Mouse (Mus musculus): ENCODE results near the gene Olfr571. TPM values are rescaled to one million over a fixed set of nuclear protein-coding genes. Genes with fewer than 3 reads are reported as not detected.

Olfr571 gene
- total and polyA plus RNA-seq, 3 experiments = 0.11 to 0.15 TPM; not detected in 1

- Histone ChIP-seq H3K4me3 (ENCODE audit: low read depth, low read length) (no peak overlapping the region), H3K36me3 (replicated peaks) (no peaks in the 10 kb centered on the region), H3K9me3 (replicated peaks) (no peaks in the 10 kb centered on the region), H3K4me1 (ENCODE audit: insufficient read depth, low read depth, low read length) (no peaks in the 10 kb centered on the region), H3K27me3 (ENCODE audit: insufficient read depth, low read length) (no peaks in the 10 kb centered on the region)
- ATAC-seq (ENCODE audit: extremely low read depth, insufficient number of reproducible peaks, low FRiP score, poor library complexity, severe bottlenecking) (no peak), DNase-seq (ENCODE audit: low spot score) (no peak)
- TF ChIP-seq GATA1 (IDR thresholded peaks at IDR 0.05; ENCODE audit: borderline replicate concordance, low read length) (no peak), GATA2 (IDR thresholded peaks at IDR 0.05; ENCODE audit: borderline replicate concordance, low read depth, low read length) (no peak), TAL1 (conservative IDR thresholded peaks at IDR 0.05; ENCODE audit: low read depth, low read length) (no peak), POLR2AphosphoS5 (IDR thresholded peaks at IDR 0.05; ENCODE audit: insufficient replicate concordance, low read depth, low read length) (no peak), CTCF (IDR thresholded peaks at IDR 0.05; ENCODE audit: low read depth, low read length) (no peak)
Measured at GRCm38 (mm10) chr7:102915261-102915660, 2.1 kb downstream of the Olfr571 start.

GRCm38 (mm10) chr7:102890782-102891181, 26.6 kb downstream of the Olfr571 start, which contains the start of gene Olfr569:
TSS of gene Olfr569 (minus strand) at chr7:102890882.
- H3K9me3 ChIP-seq (replicated peaks) = no peaks in the 10 kb centered on the region
- TF ChIP-seq CTCF (IDR thresholded peaks at IDR 0.05; ENCODE audit: low read depth, low read length) (no peak), POLR2AphosphoS5 (IDR thresholded peaks at IDR 0.05; ENCODE audit: insufficient replicate concordance, low read depth, low read length) (no peak), GATA2 (IDR thresholded peaks at IDR 0.05; ENCODE audit: borderline replicate concordance, low read depth, low read length) (no peak), TAL1 (conservative IDR thresholded peaks at IDR 0.05; ENCODE audit: low read depth, low read length) (no peak), GATA1 (IDR thresholded peaks at IDR 0.05; ENCODE audit: borderline replicate concordance, low read length) (no peak)
- H3K36me3 ChIP-seq (replicated peaks) = no peaks in the 10 kb centered on the region
- H3K4me3 ChIP-seq (ENCODE audit: low read depth, low read length) = no peak within 1 kb of the TSS
- DNase-seq (ENCODE audit: low spot score) = no peak
- ATAC-seq (ENCODE audit: extremely low read depth, insufficient number of reproducible peaks, low FRiP score, poor library complexity, severe bottlenecking) = no peak
- 0 out of 2 replicates have a peak, but pooled peaks cover 4% of the 10 kb centered on the region for H3K27me3 ChIP-seq (ENCODE audit: insufficient read depth, low read length)
- H3K4me1 ChIP-seq (ENCODE audit: insufficient read depth, low read depth, low read length) = no peaks in the 10 kb centered on the region

- DNase-seq (ENCODE audit: low spot score) = no peak
- H3K27me3 ChIP-seq (ENCODE audit: insufficient read depth, low read length) = no peaks in the 10 kb centered on the region
- no peak for ATAC-seq (ENCODE audit: extremely low read depth, insufficient number of reproducible peaks, low FRiP score, poor library complexity, severe bottlenecking)
- no peak within 1 kb of the TSS for H3K4me3 ChIP-seq (ENCODE audit: low read depth, low read length)
- H3K36me3 ChIP-seq (replicated peaks) = no peaks in the 10 kb centered on the region
- H3K9me3 ChIP-seq (replicated peaks) = no peaks in the 10 kb centered on the region
- H3K4me1 ChIP-seq (ENCODE audit: insufficient read depth, low read depth, low read length) = no peaks in the 10 kb centered on the region
- TF ChIP-seq CTCF (IDR thresholded peaks at IDR 0.05; ENCODE audit: low read depth, low read length) (no peak), GATA2 (IDR thresholded peaks at IDR 0.05; ENCODE audit: borderline replicate concordance, low read depth, low read length) (no peak), GATA1 (IDR thresholded peaks at IDR 0.05; ENCODE audit: borderline replicate concordance, low read length) (no peak), TAL1 (conservative IDR thresholded peaks at IDR 0.05; ENCODE audit: low read depth, low read length) (no peak), POLR2AphosphoS5 (IDR thresholded peaks at IDR 0.05; ENCODE audit: insufficient replicate concordance, low read depth, low read length) (no peak)
Measured at GRCm38 (mm10) chr7:102876822-102877221, 40.5 kb downstream of the Olfr571 start, which contains the start of gene Olfr568. TSS of gene Olfr568 (plus strand) at chr7:102877122.

- H3K27me3 ChIP-seq (ENCODE audit: insufficient read depth, low read length) = no peaks in the 10 kb centered on the region
- no peaks in the 10 kb centered on the region for H3K36me3 ChIP-seq (replicated peaks)
- no peaks in the 10 kb centered on the region for H3K9me3 ChIP-seq (replicated peaks)
- DNase-seq (ENCODE audit: low spot score) (no peak), ATAC-seq (ENCODE audit: extremely low read depth, insufficient number of reproducible peaks, low FRiP score, poor library complexity, severe bottlenecking) (no peak)
- H3K4me3 ChIP-seq (ENCODE audit: low read depth, low read length) = no peak within 1 kb of the TSS
- no peaks in the 10 kb centered on the region for H3K4me1 ChIP-seq (ENCODE audit: insufficient read depth, low read depth, low read length)
- TF ChIP-seq TAL1 (conservative IDR thresholded peaks at IDR 0.05; ENCODE audit: low read depth, low read length) = no peak
- TF ChIP-seq CTCF (IDR thresholded peaks at IDR 0.05; ENCODE audit: low read depth, low read length) = no peak
- TF ChIP-seq POLR2AphosphoS5 (IDR thresholded peaks at IDR 0.05; ENCODE audit: insufficient replicate concordance, low read depth, low read length) = no peak
- TF ChIP-seq GATA1 (IDR thresholded peaks at IDR 0.05; ENCODE audit: borderline replicate concordance, low read length) = no peak
- no peak for TF ChIP-seq GATA2 (IDR thresholded peaks at IDR 0.05; ENCODE audit: borderline replicate concordance, low read depth, low read length)
Measured at GRCm38 (mm10) chr7:102858665-102859064, 58.7 kb downstream of the Olfr571 start, which contains the start of gene Olfr566. TSS of gene Olfr566 (minus strand) at chr7:102858765.

GRCm38 (mm10) chr7:102855807-102856206, 61.5 kb downstream of the Olfr571 start:
- ATAC-seq (ENCODE audit: extremely low read depth, insufficient number of reproducible peaks, low FRiP score, poor library complexity, severe bottlenecking) = no peak
- Histone ChIP-seq H3K4me3 (ENCODE audit: low read depth, low read length) (no peak overlapping the region), H3K4me1 (ENCODE audit: insufficient read depth, low read depth, low read length) (no peaks in the 10 kb centered on the region), H3K27me3 (ENCODE audit: insufficient read depth, low read length) (no peaks in the 10 kb centered on the region), H3K36me3 (replicated peaks) (no peaks in the 10 kb centered on the region), H3K9me3 (replicated peaks) (no peaks in the 10 kb centered on the region)
- no peak for DNase-seq (ENCODE audit: low spot score)
- TF ChIP-seq POLR2AphosphoS5 (IDR thresholded peaks at IDR 0.05; ENCODE audit: insufficient replicate concordance, low read depth, low read length) = no peak
- TF ChIP-seq TAL1 (conservative IDR thresholded peaks at IDR 0.05; ENCODE audit: low read depth, low read length) = no peak
- no peak for TF ChIP-seq CTCF (IDR thresholded peaks at IDR 0.05; ENCODE audit: low read depth, low read length)
- no peak for TF ChIP-seq GATA2 (IDR thresholded peaks at IDR 0.05; ENCODE audit: borderline replicate concordance, low read depth, low read length)
- TF ChIP-seq GATA1 (IDR thresholded peaks at IDR 0.05; ENCODE audit: borderline replicate concordance, low read length) = no peak

Other genes with a start within 250 kb of the Olfr571 start
Only the 20 nearest of the 27 such genes appear.
- gene Olfr559, start 190.0 kb downstream of the Olfr571 start, total RNA-seq (2014; fragmentation: Nextera tagmentation) = not detected in 2 replicates
- not detected in 2 replicates for gene Olfr559, start 190.0 kb downstream of the Olfr571 start, total RNA-seq (2017)
- not detected in 2 replicates for gene Olfr559, start 190.0 kb downstream of the Olfr571 start, polyA plus RNA-seq (2012)
- not detected in 2 replicates for gene Olfr560, start 158.2 kb downstream of the Olfr571 start, total RNA-seq (2014; fragmentation: Nextera tagmentation)
- 0.12 and 0.38 TPM in 2 replicates for gene Olfr560, start 158.2 kb downstream of the Olfr571 start, total RNA-seq (2017)
- not detected in 2 replicates for gene Olfr560, start 158.2 kb downstream of the Olfr571 start, polyA plus RNA-seq (2012)
- gene Olfr78, start 158.1 kb downstream of the Olfr571 start, total RNA-seq (2014; fragmentation: Nextera tagmentation) = not detected in 2 replicates
- 0.11 and 0.23 TPM in 2 replicates for gene Olfr78, start 158.1 kb downstream of the Olfr571 start, total RNA-seq (2017)
- gene Olfr78, start 158.1 kb downstream of the Olfr571 start, polyA plus RNA-seq (2012) = not detected in 2 replicates
- gene Olfr561, start 146.3 kb downstream of the Olfr571 start, total RNA-seq (2014; fragmentation: Nextera tagmentation) = not detected in 2 replicates
- gene Olfr561, start 146.3 kb downstream of the Olfr571 start, total RNA-seq (2017) = 0.22 TPM in 1 of 2 replicates, not detected in the other
- gene Olfr561, start 146.3 kb downstream of the Olfr571 start, polyA plus RNA-seq (2012) = not detected in 2 replicates
- gene Olfr564, start 114.1 kb downstream of the Olfr571 start, total RNA-seq (2014; fragmentation: Nextera tagmentation) = not detected in 2 replicates
- not detected in 2 replicates for gene Olfr564, start 114.1 kb downstream of the Olfr571 start, total RNA-seq (2017)
- gene Olfr564, start 114.1 kb downstream of the Olfr571 start, polyA plus RNA-seq (2012) = not detected in 2 replicates
- not detected in 2 replicates for gene Olfr566, start 58.8 kb downstream of the Olfr571 start, total RNA-seq (2014; fragmentation: Nextera tagmentation)
- 0.06 and 0.16 TPM in 2 replicates for gene Olfr566, start 58.8 kb downstream of the Olfr571 start, total RNA-seq (2017)
- gene Olfr566, start 58.8 kb downstream of the Olfr571 start, polyA plus RNA-seq (2012) = not detected in 2 replicates
- not detected in 2 replicates for gene Olfr568, start 40.4 kb downstream of the Olfr571 start, total RNA-seq (2014; fragmentation: Nextera tagmentation)
- not detected in 2 replicates for gene Olfr568, start 40.4 kb downstream of the Olfr571 start, total RNA-seq (2017)
- not detected in 2 replicates for gene Olfr568, start 40.4 kb downstream of the Olfr571 start, polyA plus RNA-seq (2012)
- gene Olfr569, start 26.7 kb downstream of the Olfr571 start, total RNA-seq (2014; fragmentation: Nextera tagmentation) = not detected in 2 replicates
- 0.06 and 0.16 TPM in 2 replicates for gene Olfr569, start 26.7 kb downstream of the Olfr571 start, total RNA-seq (2017)
- not detected in 2 replicates for gene Olfr569, start 26.7 kb downstream of the Olfr571 start, polyA plus RNA-seq (2012)
- not detected in 2 replicates for gene Olfr570, start 23.0 kb downstream of the Olfr571 start, total RNA-seq (2014; fragmentation: Nextera tagmentation)
- gene Olfr570, start 23.0 kb downstream of the Olfr571 start, total RNA-seq (2017) = not detected in 2 replicates
- not detected in 2 replicates for gene Olfr570, start 23.0 kb downstream of the Olfr571 start, polyA plus RNA-seq (2012)
- gene Olfr572, start 6.9 kb upstream of the Olfr571 start, total RNA-seq (2014; fragmentation: Nextera tagmentation) = not detected in 2 replicates
- gene Olfr572, start 6.9 kb upstream of the Olfr571 start, total RNA-seq (2017) = 0.22 TPM in 1 of 2 replicates, not detected in the other
- gene Olfr572, start 6.9 kb upstream of the Olfr571 start, polyA plus RNA-seq (2012) = not detected in 2 replicates
- gene Olfr573-ps1, start 25.0 kb upstream of the Olfr571 start, total RNA-seq (2014; fragmentation: Nextera tagmentation) = not detected in 2 replicates
- gene Olfr573-ps1, start 25.0 kb upstream of the Olfr571 start, total RNA-seq (2017) = not detected in 2 replicates
- not detected in 2 replicates for gene Olfr573-ps1, start 25.0 kb upstream of the Olfr571 start, polyA plus RNA-seq (2012)
- not detected in 2 replicates for gene Olfr574, start 30.9 kb upstream of the Olfr571 start, total RNA-seq (2014; fragmentation: Nextera tagmentation)
- gene Olfr574, start 30.9 kb upstream of the Olfr571 start, total RNA-seq (2017) = 0.17 TPM in 1 of 2 replicates, not detected in the other
- gene Olfr574, start 30.9 kb upstream of the Olfr571 start, polyA plus RNA-seq (2012) = not detected in 2 replicates
- not detected in 2 replicates for gene Olfr575, start 41.2 kb upstream of the Olfr571 start, total RNA-seq (2014; fragmentation: Nextera tagmentation)
- 0.11 TPM in 1 of 2 replicates, not detected in the other for gene Olfr575, start 41.2 kb upstream of the Olfr571 start, total RNA-seq (2017)
- not detected in 2 replicates for gene Olfr575, start 41.2 kb upstream of the Olfr571 start, polyA plus RNA-seq (2012)
- gene Olfr576, start 45.1 kb upstream of the Olfr571 start, total RNA-seq (2014; fragmentation: Nextera tagmentation) = not detected in 2 replicates
- gene Olfr576, start 45.1 kb upstream of the Olfr571 start, total RNA-seq (2017) = 0.06 TPM in 1 of 2 replicates, not detected in the other
- gene Olfr576, start 45.1 kb upstream of the Olfr571 start, polyA plus RNA-seq (2012) = not detected in 2 replicates
- gene Olfr577, start 58.4 kb upstream of the Olfr571 start, total RNA-seq (2014; fragmentation: Nextera tagmentation) = not detected in 2 replicates
- gene Olfr577, start 58.4 kb upstream of the Olfr571 start, total RNA-seq (2017) = 0.05 TPM in 1 of 2 replicates, not detected in the other
- not detected in 2 replicates for gene Olfr577, start 58.4 kb upstream of the Olfr571 start, polyA plus RNA-seq (2012)
- gene Olfr578, start 71.8 kb upstream of the Olfr571 start, total RNA-seq (2014; fragmentation: Nextera tagmentation) = not detected in 2 replicates
- gene Olfr578, start 71.8 kb upstream of the Olfr571 start, total RNA-seq (2017) = 0.05 TPM in 1 of 2 replicates, not detected in the other
- not detected in 2 replicates for gene Olfr578, start 71.8 kb upstream of the Olfr571 start, polyA plus RNA-seq (2012)
- not detected in 2 replicates for gene Olfr582, start 120.5 kb upstream of the Olfr571 start, total RNA-seq (2014; fragmentation: Nextera tagmentation)
- gene Olfr582, start 120.5 kb upstream of the Olfr571 start, total RNA-seq (2017) = 0.16 TPM in 1 of 2 replicates, not detected in the other
- gene Olfr582, start 120.5 kb upstream of the Olfr571 start, polyA plus RNA-seq (2012) = not detected in 2 replicates
- not detected in 2 replicates for gene Olfr583, start 133.8 kb upstream of the Olfr571 start, total RNA-seq (2014; fragmentation: Nextera tagmentation)
- 0.11 and 0.29 TPM in 2 replicates for gene Olfr583, start 133.8 kb upstream of the Olfr571 start, total RNA-seq (2017)
- gene Olfr583, start 133.8 kb upstream of the Olfr571 start, polyA plus RNA-seq (2012) = not detected in 2 replicates
- not detected in 2 replicates for gene Olfr584, start 164.3 kb upstream of the Olfr571 start, total RNA-seq (2014; fragmentation: Nextera tagmentation)
- gene Olfr584, start 164.3 kb upstream of the Olfr571 start, total RNA-seq (2017) = 0.06 and 0.16 TPM in 2 replicates
- gene Olfr584, start 164.3 kb upstream of the Olfr571 start, polyA plus RNA-seq (2012) = not detected in 2 replicates
- gene Olfr585, start 180.2 kb upstream of the Olfr571 start, total RNA-seq (2014; fragmentation: Nextera tagmentation) = not detected in 2 replicates
- gene Olfr585, start 180.2 kb upstream of the Olfr571 start, total RNA-seq (2017) = not detected in 2 replicates
- gene Olfr585, start 180.2 kb upstream of the Olfr571 start, polyA plus RNA-seq (2012) = not detected in 2 replicates